Mouse (Mus musculus) urinary bladder, postnatal 0 days (tissue): Measurements from ENCODE around the gene 4930467E23Rik. TPM values are rescaled to one million over a fixed set of nuclear protein-coding genes. Genes with fewer than 3 reads are reported as not detected.

ENCODE experiments used
- polyA plus RNA-seq: library from polyadenylated mRNA; unstranded; fragments of >200 nt; fragmentation: Nextera tagmentation; extraction: Ambion mirVana; gene quantifications from 2 replicates; pipeline ENCODE4 v1.2.1, GENCODE M21; 2015

Gene 4930467E23Rik
- polyA plus RNA-seq, result not detected in 2 replicates

DNA sequence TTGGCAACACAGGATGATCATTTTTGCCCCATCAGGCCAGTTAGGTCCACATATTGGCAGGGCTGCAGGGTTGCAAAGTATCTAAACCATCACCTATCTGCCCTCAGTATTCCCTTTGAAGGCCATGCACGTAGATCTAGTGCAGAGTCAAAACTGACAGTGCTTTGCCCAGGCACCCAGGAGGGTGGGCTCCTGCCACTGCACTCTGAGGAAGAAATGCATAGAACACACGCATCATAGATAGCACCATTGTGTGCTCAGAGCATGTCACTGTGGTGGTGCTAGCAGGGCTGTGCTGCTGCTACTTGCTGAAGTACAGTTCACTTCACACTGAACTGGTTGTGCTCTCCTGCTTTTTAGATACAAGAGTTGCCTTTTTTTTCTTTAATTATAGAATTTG is at the start of gene 4930467E23Rik:
4930467E23Rik (plus strand) TSS at position 301 of the 400 bp plus-strand sequence.

Other genes with a start within 250 kb of the 4930467E23Rik start
- not detected in 2 replicates for gene Defb7, start 234.5 kb upstream of the 4930467E23Rik start, polyA plus RNA-seq
- gene Gm31371, start 173.8 kb downstream of the 4930467E23Rik start, polyA plus RNA-seq, result not detected in 2 replicates